Mouse (Mus musculus) megakaryocyte, embryonic 14.5 days (primary cell): Measurements from ENCODE around the gene Mixl1.

Experiments
- FLI1 ChIP-seq: IDR thresholded peaks from 2 replicates; pipeline ENCODE4 v1.6.1; 2012; ENCODE audit warnings: low read length, inconsistent platforms, mixed read lengths
- GATA1 ChIP-seq: IDR thresholded peaks from 3 replicates; pipeline ENCODE4 v1.6.1; 2012; ENCODE audit warnings: mixed read lengths, low read length, inconsistent platforms, borderline replicate concordance

- no peak for TF ChIP-seq GATA1
- no peak for TF ChIP-seq FLI1
Observed at GRCm38 (mm10) chr1:180703400-180703799, 6.6 kb upstream of the Mixl1 start.
